Mouse (Mus musculus): ENCODE data around the gene Gfi1b.

- TF ChIP-seq CTCF (IDR thresholded peaks at IDR 0.05; ENCODE audit: low read depth) (no peak), EP300 (IDR thresholded peaks at IDR 0.05; ENCODE audit: low read depth) (no peak)
Observed at GRCm38 (mm10) chr2:28612436-28613063, 9.2 kb downstream of the Gfi1b start.
